Mouse (Mus musculus) midbrain, postnatal 0 days (tissue): ENCODE data around the gene Dhx57. TPM values are rescaled to one million over a fixed set of nuclear protein-coding genes. Genes with fewer than 3 reads are reported as not detected.

Experiments used
- ATAC-seq: fragments of 200-750 bp; cut with Nextera tagmentation; 2 replicates; pipeline ENCODE4 v1.8.0; 2017; ENCODE audit warnings: moderate number of reproducible peaks, mild to moderate bottlenecking, moderate TSS enrichment, moderate library complexity; ENCODE audit not compliant: low FRiP score
- DNase-seq: peaks from one replicate; pipeline ENCODE4 v3.0.0-alpha.2; 2015; ENCODE audit warnings: low spot score
- H3K27ac ChIP-seq: fragments of 300-500 bp; sonication (generic); 2 replicates; pipeline ENCODE4 v1.5.1; 2014; ENCODE audit warnings: low read depth, mild to moderate bottlenecking, low read length, mixed read lengths
- H3K27me3 ChIP-seq: fragments of 300-500 bp; sonication (generic); 2 replicates; pipeline ENCODE4 v1.6.1; 2014; ENCODE audit warnings: low read length, control low read depth, mixed read lengths; ENCODE audit not compliant: insufficient read depth
- H3K36me3 ChIP-seq: fragments of 300-500 bp; sonication (generic); 2 replicates; pipeline ENCODE4 v1.6.1; 2014; ENCODE audit warnings: low read length, control low read depth, mixed read lengths; ENCODE audit not compliant: insufficient read depth
- H3K4me1 ChIP-seq: fragments of 300-500 bp; sonication (generic); 2 replicates; pipeline ENCODE4 v1.6.1; 2014; ENCODE audit warnings: mild to moderate bottlenecking, control low read depth, antibody characterized with exemption, low read length, mixed read lengths; ENCODE audit not compliant: insufficient read depth
- H3K4me2 ChIP-seq: fragments of 300-500 bp; sonication (generic); 2 replicates; pipeline ENCODE4 v1.6.1; 2014; ENCODE audit warnings: low read depth, mild to moderate bottlenecking, low read length, mixed read lengths; ENCODE audit not compliant: poor library complexity, severe bottlenecking
- H3K4me3 ChIP-seq: fragments of 300-500 bp; sonication (generic); 2 replicates; pipeline ENCODE4 v1.5.1; 2014; ENCODE audit warnings: low read depth, mild to moderate bottlenecking, low read length, moderate library complexity
- H3K9ac ChIP-seq: fragments of 300-500 bp; sonication (generic); replicated peaks from 2 replicates; pipeline ENCODE4 v1.6.1; 2014; ENCODE audit warnings: mild to moderate bottlenecking, low read length, moderate library complexity, mixed read lengths; ENCODE audit not compliant: poor library complexity, severe bottlenecking
- H3K9me3 ChIP-seq: fragments of 300-500 bp; sonication (generic); 2 replicates; pipeline ENCODE4 v1.6.1; 2016; ENCODE audit warnings: low read length, control low read depth
- CTCF ChIP-seq: IDR thresholded peaks from 2 replicates; pipeline ENCODE4 v1.5.1; 2016; ENCODE audit warnings: antibody characterized with exemption, mild to moderate bottlenecking
- WGBS: fragments of 180-500 bp; shearing (Covaris S2); extraction: QIAGEN DNeasy Blood & Tissue Kit; methylation state at CpG from one replicate; pipeline ENCODE4 v1.1.7; 2014; 5-methylcytosine and 5-hydroxymethylcytosine counted together
- polyA plus RNA-seq: library from polyadenylated mRNA; unstranded; fragments of >200 nt; fragmentation: Nextera tagmentation; extraction: Ambion mirVana; gene quantifications from 2 replicates; pipeline ENCODE4 v1.2.1, GENCODE M21; 2015
- total RNA-seq: library from RNA; depleted of rRNA; stranded (reverse); fragments of >200 nt; gene quantifications from 2 replicates; pipeline ENCODE4 v1.2.3, GENCODE M21; 2014

Gene Dhx57
- total and polyA plus RNA-seq, 2 experiments from 2014 or later = 36.9 to 64.5 TPM

GRCm38 (mm10) chr17:80252757-80253525 lies 37.3 kb downstream of the Dhx57 start:
- no peaks in the 10 kb centered on the region for H3K9me3 ChIP-seq
- no peak for DNase-seq
- no peak overlapping the region for H3K27ac ChIP-seq
- TF ChIP-seq CTCF = no peak
- no peak overlapping the region for H3K9ac ChIP-seq
- 89% methylated on average over 13 of the region's 13 CpGs for WGBS
- H3K4me1 ChIP-seq = no peaks in the 10 kb centered on the region
- peaks cover 80% of the 10 kb centered on the region for H3K36me3 ChIP-seq
- no peaks in the 10 kb centered on the region for H3K27me3 ChIP-seq
- H3K4me2 ChIP-seq = no peak overlapping the region
- ATAC-seq = no peak
- no peak overlapping the region for H3K4me3 ChIP-seq

GRCm38 (mm10) chr17:80243116-80243515 lies 47.2 kb downstream of the Dhx57 start:
- WGBS = 79% methylated on average over 13 of the region's 13 CpGs
- ATAC-seq (no peak), DNase-seq (no peak)
- H3K4me2 ChIP-seq = no peak overlapping the region
- no peak for TF ChIP-seq CTCF
- H3K27me3 ChIP-seq = no peaks in the 10 kb centered on the region
- no peaks in the 10 kb centered on the region for H3K9me3 ChIP-seq
- H3K9ac ChIP-seq = no peak overlapping the region
- H3K4me1 ChIP-seq = no peaks in the 10 kb centered on the region
- peaks cover 79% of the 10 kb centered on the region for H3K36me3 ChIP-seq
- H3K4me3 ChIP-seq = no peak overlapping the region
- no peak overlapping the region for H3K27ac ChIP-seq

GRCm38 (mm10) chr17:80241594-80241993 lies 48.7 kb downstream of the Dhx57 start:
- H3K4me2 ChIP-seq = no peak overlapping the region
- no peaks in the 10 kb centered on the region for H3K4me1 ChIP-seq
- no peak overlapping the region for H3K4me3 ChIP-seq
- DNase-seq (no peak), ATAC-seq (no peak)
- H3K9me3 ChIP-seq = no peaks in the 10 kb centered on the region
- no peak overlapping the region for H3K9ac ChIP-seq
- no peak for TF ChIP-seq CTCF
- 91% methylated on average over 9 of the region's 9 CpGs for WGBS
- peaks cover 74% of the 10 kb centered on the region for H3K36me3 ChIP-seq
- H3K27me3 ChIP-seq = no peaks in the 10 kb centered on the region
- H3K27ac ChIP-seq = no peak overlapping the region

- no peaks in the 10 kb centered on the region for H3K9me3 ChIP-seq
- H3K27ac ChIP-seq = no peak overlapping the region
- H3K4me1 ChIP-seq = no peaks in the 10 kb centered on the region
- DNase-seq (no peak), ATAC-seq (no peak)
- H3K27me3 ChIP-seq = no peaks in the 10 kb centered on the region
- WGBS = 95% methylated on average over 5 of the region's 5 CpGs
- H3K9ac ChIP-seq = no peak overlapping the region
- H3K4me3 ChIP-seq = no peak overlapping the region
- no peak for TF ChIP-seq CTCF
- H3K36me3 ChIP-seq = peaks cover 38% of the 10 kb centered on the region
- no peak overlapping the region for H3K4me2 ChIP-seq
These were observed 52.8 kb downstream of the Dhx57 start for GRCm38 (mm10) chr17:80237475-80237874.

GRCm38 (mm10) chr17:80236805-80237204 lies 53.5 kb downstream of the Dhx57 start:
- H3K9ac ChIP-seq = no peak overlapping the region
- 96% methylated on average over 3 of the region's 3 CpGs for WGBS

GRCm38 (mm10) chr17:80235477-80235876 lies 54.8 kb downstream of the Dhx57 start:
- no peak for TF ChIP-seq CTCF
- H3K4me1 ChIP-seq = no peaks in the 10 kb centered on the region
- no peak for ATAC-seq
- H3K9me3 ChIP-seq = no peaks in the 10 kb centered on the region
- H3K27ac ChIP-seq = no peak overlapping the region
- no peak for DNase-seq
- no peak overlapping the region for H3K4me3 ChIP-seq
- H3K4me2 ChIP-seq = no peak overlapping the region
- H3K36me3 ChIP-seq = peaks cover 21% of the 10 kb centered on the region
- no peaks in the 10 kb centered on the region for H3K27me3 ChIP-seq
- H3K9ac ChIP-seq = no peak overlapping the region
- 85% methylated on average over 3 of the region's 3 CpGs for WGBS

More at GRCm38 (mm10) chr17:80236805-80237204, 53.5 kb downstream of the Dhx57 start:
- H3K36me3 ChIP-seq = peaks cover 31% of the 10 kb centered on the region
- H3K9me3 ChIP-seq = no peaks in the 10 kb centered on the region
- no peaks in the 10 kb centered on the region for H3K27me3 ChIP-seq
- no peak overlapping the region for H3K4me2 ChIP-seq
- no peak overlapping the region for H3K27ac ChIP-seq
- no peaks in the 10 kb centered on the region for H3K4me1 ChIP-seq
- TF ChIP-seq CTCF = no peak
- DNase-seq = no peak
- ATAC-seq = no peak
- H3K4me3 ChIP-seq = no peak overlapping the region
